Mouse (Mus musculus) adrenal gland, postnatal 36 days (tissue): ENCODE measurements at regions not wholly inside any gene's neighbourhood (a gene's known extent, or its start where the extent isn't known, plus 50 kb on each side); places are given as distances from the start of the nearest gene placed in this dataset.

ENCODE experiments used
- DNase-seq, 2 experiments: peaks; one replicate each; pipeline ENCODE4 v3.0.0; 2021; ENCODE audit warnings: mixed read lengths in 1 of 2

GRCm38 (mm10) chr2:64706646-64707177 is 318.1 kb downstream of the Grb14 start:
- no peak for DNase-seq

DNA sequence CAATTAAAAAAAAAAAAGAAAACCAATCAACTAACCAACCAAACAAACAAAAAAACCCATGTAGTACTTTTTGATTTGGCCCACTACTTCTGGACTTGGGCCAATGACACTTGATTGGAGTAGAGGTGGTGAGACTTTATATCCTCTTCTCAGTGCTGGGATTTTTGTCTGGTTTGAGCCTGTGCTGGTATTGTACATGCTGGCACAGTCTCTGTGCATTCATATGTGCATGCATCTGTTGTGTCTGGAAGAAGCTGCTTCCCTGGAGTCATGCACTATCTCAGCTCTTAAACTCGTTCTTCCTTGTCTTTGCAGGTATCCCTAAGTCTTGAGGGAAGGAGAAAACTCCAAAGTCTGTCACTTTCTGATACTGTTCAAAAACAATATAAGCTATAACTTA is 328.8 kb downstream of the Grb14 start:
- no peak for DNase-seq

GRCm38 (mm10) chr2:64691444-64691843 is 333.3 kb downstream of the Grb14 start:
- DNase-seq, result no peak

DNA sequence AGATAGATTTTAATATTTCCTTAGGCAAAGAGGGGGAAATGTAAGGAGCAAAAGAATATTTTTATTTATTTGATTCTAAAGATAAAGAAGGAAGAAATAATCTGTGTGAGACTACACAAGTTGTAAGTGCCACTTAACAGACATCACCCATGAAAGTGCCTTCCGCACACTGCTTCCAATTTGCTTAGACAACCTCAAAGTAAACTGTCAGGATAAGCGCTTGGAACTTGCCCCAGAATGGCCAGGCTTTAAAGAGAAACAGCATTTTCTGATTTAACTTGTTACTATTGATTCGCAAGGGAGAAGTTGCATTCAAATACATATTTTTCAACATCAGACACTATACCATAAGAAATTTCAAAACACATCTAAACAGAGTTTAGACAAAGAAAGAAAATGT is 333.8 kb downstream of the Grb14 start:
- DNase-seq, result no peak

- no peak for DNase-seq
Observed at GRCm38 (mm10) chr2:64686781-64687180, 338.0 kb downstream of the Grb14 start.

DNA sequence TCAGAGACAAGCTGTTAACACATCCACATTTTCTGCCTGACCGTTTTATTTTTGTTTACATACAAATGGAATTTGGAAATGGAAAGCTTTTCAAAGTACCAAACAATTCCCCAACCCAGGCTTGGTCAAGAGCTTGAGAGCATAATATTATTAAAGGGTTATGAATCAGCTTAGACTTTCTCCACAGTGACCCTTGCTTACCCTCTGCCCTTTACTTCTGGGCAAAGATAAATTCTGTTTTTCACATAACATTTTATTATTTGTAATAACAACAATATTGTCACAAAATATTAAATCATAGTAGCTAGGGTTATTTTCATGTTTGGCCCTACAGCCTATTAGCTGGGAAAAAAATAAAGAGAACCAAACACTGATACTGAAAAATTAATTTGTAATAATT is 375.2 kb downstream of the Grb14 start:
- DNase-seq, result peak in 1 of 2 experiments; percentile 1

GRCm38 (mm10) chr2:64616931-64617330 is 407.9 kb downstream of the Grb14 start:
- DNase-seq, result no peak

DNA sequence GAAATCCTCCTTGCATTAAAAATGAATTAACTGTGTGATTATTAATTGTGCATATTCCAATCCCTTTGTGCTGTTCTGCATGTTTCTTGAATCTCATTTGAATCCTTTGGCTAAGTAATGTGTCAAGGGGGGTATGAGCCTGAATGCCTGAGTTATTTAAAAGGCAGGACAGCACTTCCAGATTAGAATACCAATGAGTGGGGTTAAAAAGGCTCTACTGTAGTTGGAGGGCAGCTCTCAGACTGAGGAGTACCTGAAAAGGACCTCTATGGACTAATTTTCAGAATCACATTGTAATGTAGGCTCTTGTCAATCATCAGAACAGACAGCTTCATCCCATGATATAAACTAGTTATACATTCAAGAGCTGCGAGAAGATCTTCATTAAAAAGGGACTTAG is 417.9 kb downstream of the Grb14 start:
- no peak for DNase-seq

DNA sequence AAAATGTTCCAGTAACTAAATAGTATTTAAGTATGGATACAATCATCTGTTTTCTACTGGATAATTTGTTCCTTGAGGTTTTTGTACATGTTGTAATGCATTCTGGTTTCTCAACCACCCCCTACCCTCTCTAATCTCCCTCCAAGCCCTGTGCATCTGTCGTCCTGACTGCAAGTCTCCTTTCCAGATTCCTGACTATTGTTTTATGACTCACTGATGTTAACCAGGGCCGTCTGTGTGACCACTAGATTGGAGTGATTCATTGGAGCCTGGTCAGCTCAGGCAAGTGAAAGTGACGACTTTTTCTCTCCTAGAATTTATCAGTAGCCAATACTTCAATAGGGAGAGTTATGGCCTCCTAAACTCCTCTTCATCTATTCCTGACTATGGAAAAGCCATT is 442.5 kb downstream of the Grb14 start:
- no peak for DNase-seq

- DNase-seq, result no peak
Observed at GRCm38 (mm10) chr2:64536032-64536431, 438.2 kb upstream of the Fign start.

DNA sequence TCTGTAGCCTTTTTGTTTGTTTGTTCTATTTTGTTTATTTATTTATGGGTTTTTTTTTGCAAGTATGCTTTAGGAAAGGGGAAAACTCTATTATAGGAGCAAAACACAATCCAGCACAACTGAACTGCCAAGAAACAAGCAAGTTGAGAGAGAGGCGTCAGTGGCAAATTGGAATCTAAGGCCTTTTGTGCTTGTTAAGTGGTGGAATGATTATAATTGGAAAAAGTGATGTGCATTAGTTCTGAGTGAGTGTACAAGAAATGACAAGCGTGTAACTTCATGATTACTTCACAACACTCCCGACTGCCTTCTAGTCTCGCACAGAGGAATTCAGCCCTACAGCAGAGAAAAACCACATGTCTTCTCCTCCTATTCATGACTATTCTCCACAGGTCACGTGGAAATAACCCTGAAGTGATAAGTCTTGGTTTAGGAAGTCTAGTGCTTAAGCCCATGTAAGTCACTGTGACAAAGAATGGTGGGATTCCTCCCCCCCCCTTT is 437.6 kb upstream of the Fign start:
- DNase-seq, result no peak

DNA sequence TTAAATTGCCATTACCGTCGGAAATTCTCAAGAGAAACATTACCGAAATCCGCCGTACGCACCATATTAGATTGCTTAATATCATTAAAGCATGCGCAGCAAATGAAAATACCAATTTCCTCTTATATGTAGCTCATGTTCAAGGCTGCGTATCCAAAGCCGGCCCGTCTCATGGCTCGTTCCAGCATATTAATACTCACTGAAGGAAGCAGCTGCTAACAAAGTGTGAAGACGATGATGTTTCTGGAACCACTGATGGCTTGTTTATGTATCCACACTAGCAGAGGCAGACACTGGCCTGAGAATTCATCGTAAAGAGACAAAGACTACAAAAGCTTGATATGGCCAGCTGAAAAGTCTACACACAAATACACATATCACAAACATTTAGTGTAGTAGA is 437.0 kb upstream of the Fign start:
- no peak for DNase-seq

DNA sequence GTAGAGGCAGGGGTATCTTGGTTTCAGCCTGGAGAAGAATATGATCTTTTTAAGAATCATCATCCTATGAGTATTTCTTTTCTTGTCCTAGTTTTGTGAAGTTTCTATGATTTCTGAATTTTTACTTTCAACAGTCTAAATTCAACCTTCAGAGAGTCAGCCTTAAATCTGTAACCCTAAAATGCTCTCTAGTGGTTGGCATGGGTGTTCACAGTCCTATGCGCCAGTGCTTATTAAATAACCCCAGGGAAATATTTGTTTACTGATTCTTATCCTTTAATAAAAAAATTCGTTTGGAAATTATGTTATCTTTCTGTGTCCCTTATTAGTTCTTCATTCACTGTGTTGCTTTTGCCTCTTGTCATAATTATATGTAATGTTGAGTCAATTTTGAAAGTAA is 436.5 kb upstream of the Fign start:
- no peak for DNase-seq

GRCm38 (mm10) chr2:64522722-64523121 is 424.9 kb upstream of the Fign start:
- DNase-seq, result no peak

DNA sequence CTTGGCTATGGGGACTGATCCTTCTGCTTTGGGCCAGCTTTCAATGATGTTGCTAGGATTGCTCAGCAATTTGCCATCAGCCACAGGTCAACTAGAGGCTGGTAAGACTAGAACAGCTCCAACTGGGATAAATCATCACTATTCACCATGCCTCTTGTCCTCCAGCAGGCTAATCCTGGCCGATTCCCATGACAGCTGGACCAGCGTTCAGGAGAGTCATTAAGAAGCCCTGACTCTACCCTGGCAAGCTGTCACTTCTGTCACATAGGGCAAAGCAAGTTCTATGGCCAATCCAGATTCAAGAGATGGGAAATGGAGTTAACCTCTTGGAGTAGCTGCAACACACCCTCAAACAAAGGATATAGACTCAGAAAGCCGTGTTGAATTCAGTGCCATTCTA is 424.4 kb upstream of the Fign start:
- no peak for DNase-seq

DNA sequence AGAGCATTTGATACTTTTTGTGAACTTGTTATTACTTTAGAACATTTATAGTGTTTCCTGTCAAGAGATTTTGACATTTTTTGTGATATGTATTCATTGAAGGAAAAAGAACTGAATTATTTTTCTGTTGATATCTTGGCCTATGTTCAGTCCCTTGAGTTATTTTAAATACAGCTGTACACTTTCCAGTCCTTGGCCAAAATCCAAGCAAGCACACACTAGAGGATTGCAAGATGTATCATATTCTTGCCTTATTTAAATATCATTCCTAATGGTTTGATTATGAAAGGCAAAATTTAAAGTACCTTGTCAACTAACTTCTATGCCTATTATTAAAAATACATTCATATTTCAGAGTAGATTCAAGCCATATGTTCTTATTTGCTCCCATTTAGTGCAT is 397.9 kb upstream of the Fign start:
- DNase-seq, result no peak

GRCm38 (mm10) chr2:64466412-64466970 is 368.7 kb upstream of the Fign start:
- no peak for DNase-seq

GRCm38 (mm10) chr2:64462466-64463114 is 364.8 kb upstream of the Fign start:
- no peak for DNase-seq

- no peak for DNase-seq
Observed at GRCm38 (mm10) chr2:64462041-64462440, 364.2 kb upstream of the Fign start.

DNA sequence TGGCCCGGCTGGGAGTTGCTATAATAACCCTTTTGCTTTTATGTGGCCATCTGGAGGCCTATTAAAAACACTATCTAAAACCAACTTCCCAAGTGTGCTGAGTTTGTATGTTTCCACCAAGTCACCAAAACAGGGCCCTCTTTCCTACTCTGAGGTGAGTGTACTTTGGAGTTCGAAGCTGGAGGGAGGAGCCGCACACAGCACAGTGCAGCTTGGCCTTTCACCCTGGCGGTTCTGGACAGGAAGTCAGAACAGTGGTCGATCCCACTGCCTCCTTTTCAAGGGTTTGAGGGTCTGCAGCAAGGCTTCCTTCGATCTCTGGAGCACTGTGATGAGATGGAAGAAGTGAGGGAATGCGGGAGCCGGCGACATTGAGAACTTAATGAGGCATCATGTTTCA is 363.8 kb upstream of the Fign start:
- DNase-seq, result no peak

DNA sequence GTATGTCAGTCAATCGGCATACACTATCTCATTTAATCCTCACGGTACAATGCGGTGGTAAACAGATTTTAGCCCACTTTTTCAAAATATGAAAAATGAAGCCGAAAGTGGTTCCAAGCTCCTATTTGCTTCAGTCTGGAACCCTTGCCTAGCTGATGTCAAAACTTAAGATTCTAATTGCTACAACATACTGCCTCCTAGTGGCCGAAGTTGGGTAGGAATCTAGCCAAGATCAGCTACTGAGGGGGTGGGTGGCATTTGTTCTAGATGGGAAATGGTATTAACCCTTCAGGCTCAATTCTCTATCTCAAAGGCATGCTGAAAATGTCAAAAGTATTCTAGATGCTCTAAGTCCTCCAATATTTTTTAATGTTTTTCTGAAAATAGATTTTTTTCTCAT is 360.3 kb upstream of the Fign start:
- peak in 1 of 2 experiments; percentile 25 for DNase-seq

GRCm38 (mm10) chr2:64452690-64453089 is 354.9 kb upstream of the Fign start:
- DNase-seq, result no peak

GRCm38 (mm10) chr2:64451614-64452317 is 353.9 kb upstream of the Fign start:
- DNase-seq, result no peak
